Mouse (Mus musculus): ENCODE data around the gene Acbd6. TPM values are rescaled to one million over a fixed set of nuclear protein-coding genes. Genes with fewer than 3 reads are reported as not detected.
A peak's percentile ranks its signal among the peaks of the same experiment; 100 is the strongest.

Acbd6 gene
- polyA plus RNA-seq, 1 experiment from 2014 or later, result 34.3 TPM

DNA sequence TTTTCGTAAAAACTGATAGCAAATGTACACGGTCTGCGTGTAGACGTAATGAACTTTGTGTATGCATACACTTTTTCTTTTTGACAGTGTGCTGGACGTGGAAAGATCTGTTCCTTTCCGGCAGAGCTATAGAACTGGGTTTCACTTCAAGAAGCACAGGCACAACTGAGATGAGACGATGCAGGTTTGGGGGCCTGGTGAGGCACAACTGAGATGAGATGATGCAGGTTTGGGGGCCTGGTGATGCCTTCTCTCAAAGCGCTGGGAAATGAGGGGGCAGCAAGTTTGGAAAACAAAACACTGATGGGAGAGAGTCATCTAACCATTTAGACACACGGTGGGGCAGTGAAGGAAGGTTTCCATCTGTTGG, 293 bp upstream of the Acbd6 start:
- H3K4me1 ChIP-seq (ENCODE audit: insufficient read depth), result peaks cover 14% of the 10 kb centered on the region
- peak overlapping the region; percentile 8; the same call in 1 of the 2 replicates for H3K27ac ChIP-seq (ENCODE audit: low read depth)
- H3K4me2 ChIP-seq (ENCODE audit: low read depth, low read length), result peak overlapping the region; percentile 76
- WGBS (ENCODE audit: insufficient replicate concordance), result 61% methylated on average over 9 of the region's 9 CpGs
- peak overlapping the region; percentile 93 for H3K9ac ChIP-seq (replicated peaks)
- ATAC-seq (peak; percentile 7; the same call in 1 of the 2 replicates), DNase-seq (no peak)
- H3K36me3 ChIP-seq (replicated peaks; ENCODE audit: insufficient read depth, low read length), result no peaks in the 10 kb centered on the region
- TF ChIP-seq EP300 (IDR thresholded peaks at IDR 0.05; ENCODE audit: low read depth), result no peak
- no peaks in the 10 kb centered on the region for H3K9me3 ChIP-seq (ENCODE audit: low read length)
- no peaks in the 10 kb centered on the region for H3K27me3 ChIP-seq (ENCODE audit: insufficient read depth, low read length)
- H3K4me3 ChIP-seq (ENCODE audit: low read depth, low read length), result peak overlapping the region; percentile 93

GRCm38 (mm10) chr1:155560021-155560420, 2.1 kb downstream of the Acbd6 start:
- 67% methylated on average over 4 of the region's 4 CpGs for WGBS (ENCODE audit: insufficient replicate concordance)
- H3K27me3 ChIP-seq (ENCODE audit: insufficient read depth, low read length), result no peaks in the 10 kb centered on the region
- ATAC-seq, result no peak
- no peak for DNase-seq
- H3K27ac ChIP-seq (ENCODE audit: low read depth), result no peak overlapping the region
- H3K4me1 ChIP-seq (ENCODE audit: insufficient read depth), result peaks cover 14% of the 10 kb centered on the region
- H3K9ac ChIP-seq (replicated peaks), result no peak overlapping the region
- no peaks in the 10 kb centered on the region for H3K9me3 ChIP-seq (ENCODE audit: low read length)
- 0 out of 2 replicates have a peak overlapping the region, but pooled peaks have one; percentile 33 for H3K4me2 ChIP-seq (ENCODE audit: low read depth, low read length)
- H3K36me3 ChIP-seq (replicated peaks; ENCODE audit: insufficient read depth, low read length), result peaks cover 1% of the 10 kb centered on the region
- H3K4me3 ChIP-seq (ENCODE audit: low read depth, low read length), result no peak overlapping the region
- TF ChIP-seq CTCF (IDR thresholded peaks at IDR 0.05; ENCODE audit: low read depth), result no peak
- TF ChIP-seq EP300 (IDR thresholded peaks at IDR 0.05; ENCODE audit: low read depth), result no peak

DNA sequence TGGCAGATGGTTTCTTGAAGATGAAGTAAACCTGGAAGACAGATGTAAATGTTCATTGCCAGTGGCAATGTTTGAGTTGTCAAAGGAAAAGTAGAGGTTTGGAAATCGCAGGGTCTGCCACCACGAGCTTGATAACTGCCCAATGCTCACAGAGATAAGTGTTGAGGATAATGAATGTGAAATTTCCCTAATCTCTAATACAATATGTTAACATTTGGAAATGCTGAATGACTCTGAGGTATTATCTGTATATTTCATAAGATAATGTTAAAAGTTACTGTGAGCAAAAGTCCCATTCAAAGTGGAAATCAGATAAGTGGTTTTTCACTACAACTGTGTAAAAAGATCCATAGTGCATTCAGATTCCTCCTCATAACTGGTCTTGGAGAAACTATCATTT, 2.8 kb downstream of the Acbd6 start:
- no peak overlapping the region for H3K4me2 ChIP-seq (ENCODE audit: low read depth, low read length)
- H3K9ac ChIP-seq (replicated peaks), result no peak overlapping the region
- ATAC-seq (no peak), DNase-seq (no peak)
- no peak overlapping the region for H3K27ac ChIP-seq (ENCODE audit: low read depth)
- 44% methylated on average over 2 of the region's 2 CpGs for WGBS (ENCODE audit: insufficient replicate concordance)
- no peak overlapping the region for H3K4me3 ChIP-seq (ENCODE audit: low read depth, low read length)
- H3K4me1 ChIP-seq (ENCODE audit: insufficient read depth), result peaks cover 14% of the 10 kb centered on the region
- no peaks in the 10 kb centered on the region for H3K9me3 ChIP-seq (ENCODE audit: low read length)
- H3K36me3 ChIP-seq (replicated peaks; ENCODE audit: insufficient read depth, low read length), result peaks cover 8% of the 10 kb centered on the region
- no peaks in the 10 kb centered on the region for H3K27me3 ChIP-seq (ENCODE audit: insufficient read depth, low read length)
- TF ChIP-seq CTCF (IDR thresholded peaks at IDR 0.05; ENCODE audit: low read depth) (no peak), EP300 (IDR thresholded peaks at IDR 0.05; ENCODE audit: low read depth) (no peak)

DNA sequence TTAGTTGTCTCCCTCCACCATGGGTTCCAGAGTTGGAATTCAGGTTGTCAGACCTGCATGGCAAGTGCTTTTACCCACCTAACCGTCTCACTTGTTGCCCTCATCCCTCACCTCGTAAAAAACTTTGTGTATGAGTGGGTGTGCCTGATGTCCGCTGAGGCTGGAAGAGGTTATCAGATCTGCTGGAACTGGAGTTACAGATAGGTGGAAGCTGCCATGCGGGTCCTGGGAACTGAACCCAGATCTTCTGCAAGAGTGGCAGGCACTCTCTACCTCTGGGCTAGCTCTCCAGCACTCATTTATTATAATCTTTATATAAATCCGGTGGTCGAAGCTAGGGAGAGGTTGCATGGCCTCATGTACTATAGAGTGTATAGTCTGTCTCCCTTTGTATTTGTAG, 4.3 kb downstream of the Acbd6 start:
- WGBS (ENCODE audit: insufficient replicate concordance), result 64% methylated on average over 6 of the region's 6 CpGs
- H3K4me2 ChIP-seq (ENCODE audit: low read depth, low read length), result no peak overlapping the region
- no peak for ATAC-seq

DNA sequence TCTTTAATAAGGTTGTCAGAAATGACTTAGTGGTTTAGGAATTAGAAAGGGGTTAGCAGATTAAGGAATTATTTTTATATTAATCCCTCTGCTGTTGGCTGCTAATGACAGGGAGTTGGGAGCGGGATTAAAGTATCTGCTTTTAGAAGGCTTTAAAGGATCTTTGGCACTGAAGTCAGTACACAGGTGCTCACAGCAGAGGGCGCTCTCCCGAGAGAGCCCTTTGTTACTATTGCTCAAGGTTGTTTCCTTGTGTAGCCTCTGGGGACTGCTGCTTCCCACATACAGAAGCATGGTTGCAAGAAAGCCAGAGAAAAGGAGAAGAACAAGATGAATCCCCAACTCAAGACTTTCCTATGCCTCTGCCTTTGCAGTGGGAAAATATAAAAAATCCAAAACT, 6.8 kb downstream of the Acbd6 start:
- no peaks in the 10 kb centered on the region for H3K27me3 ChIP-seq (ENCODE audit: insufficient read depth, low read length)
- H3K4me1 ChIP-seq (ENCODE audit: insufficient read depth), result peaks cover 11% of the 10 kb centered on the region; the same call in 1 of the 2 replicates
- peaks cover 4% of the 10 kb centered on the region; the same call in 1 of the 2 replicates for H3K9me3 ChIP-seq (ENCODE audit: low read length)
- H3K4me3 ChIP-seq (ENCODE audit: low read depth, low read length), result no peak overlapping the region
- H3K9ac ChIP-seq (replicated peaks), result no peak overlapping the region
- no peak overlapping the region for H3K27ac ChIP-seq (ENCODE audit: low read depth)
- peak; percentile 72 for DNase-seq
- WGBS (ENCODE audit: insufficient replicate concordance), result 25% methylated on average over 3 of the region's 3 CpGs
- TF ChIP-seq CTCF (IDR thresholded peaks at IDR 0.05; ENCODE audit: low read depth) (peak; percentile 76), EP300 (IDR thresholded peaks at IDR 0.05; ENCODE audit: low read depth) (no peak)
- no peak overlapping the region for H3K4me2 ChIP-seq (ENCODE audit: low read depth, low read length)
- H3K36me3 ChIP-seq (replicated peaks; ENCODE audit: insufficient read depth, low read length), result peaks cover 28% of the 10 kb centered on the region
- peak; percentile 41; the same call in 1 of the 2 replicates for ATAC-seq

More for the DNA sequence above, 4.3 kb downstream of the Acbd6 start:
- Histone ChIP-seq H3K9ac (replicated peaks) (no peak overlapping the region), H3K27me3 (ENCODE audit: insufficient read depth, low read length) (no peaks in the 10 kb centered on the region), H3K4me1 (ENCODE audit: insufficient read depth) (peaks cover 14% of the 10 kb centered on the region), H3K9me3 (ENCODE audit: low read length) (no peaks in the 10 kb centered on the region), H3K27ac (ENCODE audit: low read depth) (no peak overlapping the region), H3K4me3 (ENCODE audit: low read depth, low read length) (no peak overlapping the region), H3K36me3 (replicated peaks; ENCODE audit: insufficient read depth, low read length) (peaks cover 16% of the 10 kb centered on the region)
- no peak for TF ChIP-seq CTCF (IDR thresholded peaks at IDR 0.05; ENCODE audit: low read depth)
- TF ChIP-seq EP300 (IDR thresholded peaks at IDR 0.05; ENCODE audit: low read depth), result no peak
- DNase-seq, result no peak

GRCm38 (mm10) chr1:155568133-155568532, 10.2 kb downstream of the Acbd6 start:
- Histone ChIP-seq H3K9me3 (ENCODE audit: low read length) (peaks cover 4% of the 10 kb centered on the region; the same call in 1 of the 2 replicates), H3K9ac (replicated peaks) (no peak overlapping the region), H3K4me3 (ENCODE audit: low read depth, low read length) (no peak overlapping the region), H3K4me2 (ENCODE audit: low read depth, low read length) (no peak overlapping the region), H3K27ac (ENCODE audit: low read depth) (no peak overlapping the region), H3K36me3 (replicated peaks; ENCODE audit: insufficient read depth, low read length) (peaks cover 29% of the 10 kb centered on the region), H3K4me1 (ENCODE audit: insufficient read depth) (no peaks in the 10 kb centered on the region), H3K27me3 (ENCODE audit: insufficient read depth, low read length) (no peaks in the 10 kb centered on the region)
- WGBS (ENCODE audit: insufficient replicate concordance), result 91% methylated on average over 9 of the region's 9 CpGs
- ATAC-seq, result no peak
- TF ChIP-seq EP300 (IDR thresholded peaks at IDR 0.05; ENCODE audit: low read depth), result no peak
- TF ChIP-seq CTCF (IDR thresholded peaks at IDR 0.05; ENCODE audit: low read depth), result peak; percentile 25; the same call in 1 of the 2 replicates
- no peak for DNase-seq

- Histone ChIP-seq H3K4me3 (ENCODE audit: low read depth, low read length) (no peak overlapping the region), H3K27ac (ENCODE audit: low read depth) (no peak overlapping the region), H3K27me3 (ENCODE audit: insufficient read depth, low read length) (no peaks in the 10 kb centered on the region), H3K9ac (replicated peaks) (no peak overlapping the region), H3K36me3 (replicated peaks; ENCODE audit: insufficient read depth, low read length) (peaks cover 29% of the 10 kb centered on the region), H3K9me3 (ENCODE audit: low read length) (peaks cover 4% of the 10 kb centered on the region; the same call in 1 of the 2 replicates), H3K4me1 (ENCODE audit: insufficient read depth) (no peaks in the 10 kb centered on the region), H3K4me2 (ENCODE audit: low read depth, low read length) (no peak overlapping the region)
- DNase-seq, result no peak
- no peak for TF ChIP-seq CTCF (IDR thresholded peaks at IDR 0.05; ENCODE audit: low read depth)
- TF ChIP-seq EP300 (IDR thresholded peaks at IDR 0.05; ENCODE audit: low read depth), result no peak
- no peak for ATAC-seq
- whole genome bisulfite sequencing (ENCODE audit: insufficient replicate concordance), result 80% methylated on average over 4 of the region's 4 CpGs
Observed at GRCm38 (mm10) chr1:155569340-155569739, 11.4 kb downstream of the Acbd6 start.

All from liver, postnatal 0 days (tissue).